8 mouse cellular contexts compared by ENCODE assay signal in genomic region chr14:118820111-118820510, GRCm38 (mm10). TPM values are rescaled to one million over a fixed set of nuclear protein-coding genes. Genes with fewer than 3 reads are reported as not detected.
A peak's percentile ranks its signal among the peaks of the same experiment; 100 is the strongest.
DNase-seq lines count a peak whose midpoint lies in the region; ATAC-seq and TF ChIP-seq lines count a peak whose summit lies in the region.

No protein-coding gene starts in this region.

- H3K9me3 ChIP-seq in heart, postnatal 0 days (replicated peaks; ENCODE audit: control insufficient read depth, low read length) = 0 out of 2 replicates have a peak, but pooled peaks cover 4% of the 10 kb centered on the region
- H3K9me3 ChIP-seq in hindbrain, embryonic 11.5 days (ENCODE audit: control insufficient read depth, low read length) = no peaks in the 10 kb centered on the region

- H3K4me3 ChIP-seq in heart, postnatal 0 days (ENCODE audit: low read depth, low read length) = no peak overlapping the region
- no peak overlapping the region for H3K4me3 ChIP-seq in hindbrain, embryonic 11.5 days (ENCODE audit: low read depth, low read length)

- no peak overlapping the region for H3K27ac ChIP-seq in heart, postnatal 0 days (ENCODE audit: low read depth)
- H3K27ac ChIP-seq in hindbrain, embryonic 11.5 days (ENCODE audit: low read depth, low read length) = no peak overlapping the region

- peak; percentile 58 for DNase-seq in heart, postnatal 0 days (ENCODE audit: low spot score)
- DNase-seq in heart, postnatal 25 days (ENCODE audit: low spot score) = no peak
- peak; percentile 89 for DNase-seq in brain, embryonic 14.5 days (ENCODE audit: low read depth)
- peak; percentile 7 for DNase-seq in fat pad, adult 2 months (ENCODE audit: extremely low read depth, low read depth, low spot score)
- peak; percentile 77 for DNase-seq in hindbrain, embryonic 11.5 days (ENCODE audit: low spot score)
- DNase-seq in layer of hippocampus, postnatal 10 days (ENCODE audit: low spot score in 2 of 2) = peak; percentile 67 to 75
- DNase-seq in lung, postnatal 25 days (ENCODE audit: low spot score) = peak; percentile 68
- DNase-seq in right cerebral cortex, adult 2 months (ENCODE audit: low spot score in 2 of 2) = peak; percentile 74 to 77

- no peaks in the 10 kb centered on the region for H3K36me3 ChIP-seq in heart, postnatal 0 days (replicated peaks; ENCODE audit: control insufficient read depth, insufficient read depth, low read length)
- H3K36me3 ChIP-seq in hindbrain, embryonic 11.5 days (ENCODE audit: control insufficient read depth, insufficient read depth, low read length) = no peaks in the 10 kb centered on the region

- 7% methylated on average over 8 of the region's 8 CpGs for WGBS in heart, postnatal 0 days
- WGBS in hindbrain, embryonic 11.5 days = 12% methylated on average over 8 of the region's 8 CpGs

- 0 out of 2 replicates have a peak, but pooled peaks have one; percentile 17 for ATAC-seq in heart, postnatal 0 days (ENCODE audit: insufficient read depth, low read depth)
- ATAC-seq in hindbrain, embryonic 11.5 days (ENCODE audit: low FRiP score) = peak; percentile 60; the same call in 1 of the 2 replicates

- 0 out of 2 replicates have a peak, but pooled peaks cover 6% of the 10 kb centered on the region for H3K27me3 ChIP-seq in heart, postnatal 0 days (ENCODE audit: control insufficient read depth, insufficient read depth, low read length)
- no peaks in the 10 kb centered on the region for H3K27me3 ChIP-seq in hindbrain, embryonic 11.5 days (ENCODE audit: control insufficient read depth, insufficient read depth, low read length)

- TF ChIP-seq CTCF in heart, postnatal 0 days (IDR thresholded peaks at IDR 0.05; ENCODE audit: low read depth) = peak; percentile 87
- peak; percentile 85 for TF ChIP-seq CTCF in brain, embryonic 14.5 days (IDR thresholded peaks at IDR 0.05; ENCODE audit: borderline replicate concordance, extremely low read depth, insufficient read depth, insufficient read length)

- no peaks in the 10 kb centered on the region for H3K4me1 ChIP-seq in heart, postnatal 0 days (ENCODE audit: control insufficient read depth, insufficient read depth)
- no peaks in the 10 kb centered on the region for H3K4me1 ChIP-seq in hindbrain, embryonic 11.5 days (replicated peaks; ENCODE audit: control insufficient read depth, insufficient read depth, low read length)

- H3K4me2 ChIP-seq in heart, postnatal 0 days (ENCODE audit: low read depth, low read length) = no peak overlapping the region
- no peak overlapping the region for H3K4me2 ChIP-seq in hindbrain, embryonic 11.5 days (replicated peaks; ENCODE audit: low read depth, low read length)

- no peak for TF ChIP-seq EP300 in heart, postnatal 0 days (IDR thresholded peaks at IDR 0.05; ENCODE audit: low read depth)

- intact Hi-C loops in heart, postnatal 25 days (cut with DNase I) = no loop called here

- H3K9ac ChIP-seq in heart, postnatal 0 days (replicated peaks; ENCODE audit: low read depth, low read length) = no peak overlapping the region
- H3K9ac ChIP-seq in hindbrain, embryonic 11.5 days (ENCODE audit: low read depth, low read length) = no peak overlapping the region

- no peak for TF ChIP-seq POLR2A in brain, embryonic 14.5 days (IDR thresholded peaks at IDR 0.05; ENCODE audit: borderline replicate concordance, extremely low read depth, insufficient read depth, insufficient read length, poor library complexity, severe bottlenecking)

RNA-seq across cellular contexts. Expression of gene Cldn10, which starts 32.4 kb away (rescaled TPM):
- 1.7 TPM in 1 of 2 replicates, not detected in the other for total RNA-seq in heart, postnatal 0 days (2014; rRNA removed; ENCODE audit: low replicate concordance)
- 0.15 and 0.77 TPM in 2 replicates for polyA plus RNA-seq in heart, postnatal 0 days (2015; fragmentation: Nextera tagmentation; extraction: Ambion mirVana)
- total RNA-seq in heart, postnatal 25 days (2021) = under 1 TPM in 1 of 2 experiments, not detected in 1; 0.22 TPM
- 0.31 and 0.33 TPM in 2 replicates for polyA plus RNA-seq in brain, embryonic 14.5 days (2012; rRNA removed)
- 0.89 and 0.99 TPM in 2 replicates for polyA plus RNA-seq in hindbrain, embryonic 11.5 days (2014; fragmentation: Nextera tagmentation; extraction: Ambion mirVana)
- 10 to 100 TPM; 16.6 to 19.4 TPM for total RNA-seq in layer of hippocampus, postnatal 10 days (2021)
